Mouse (Mus musculus) myocyte (in vitro differentiated cells): ENCODE data around the gene Plekha5.

Experiments used
- MAX ChIP-seq: IDR thresholded peaks from one replicate; pipeline ENCODE4 v1.6.1; 2011; ENCODE audit warnings: low read depth, mild to moderate bottlenecking, control low read depth
- POLR2A ChIP-seq: IDR thresholded peaks from one replicate; pipeline ENCODE4 v1.6.1; 2011; ENCODE audit warnings: low read depth, mild to moderate bottlenecking, control low read depth, moderate library complexity; ENCODE audit not compliant: insufficient read length
- POLR2AphosphoS2 ChIP-seq: IDR thresholded peaks from one replicate; pipeline ENCODE4 v1.6.1; 2011; ENCODE audit warnings: low read depth, control low read depth; ENCODE audit not compliant: insufficient read length
- SRF ChIP-seq: IDR thresholded peaks from one replicate; pipeline ENCODE4 v1.6.1; 2011; ENCODE audit warnings: low read depth; ENCODE audit not compliant: control insufficient read depth, insufficient read length
- TCF12 ChIP-seq: IDR thresholded peaks from one replicate; pipeline ENCODE4 v1.6.1; 2011; ENCODE audit warnings: mild to moderate bottlenecking, control low read depth; ENCODE audit not compliant: poor library complexity, insufficient read depth, severe bottlenecking

GRCm38 (mm10) chr6:140424991-140425361 is 1.1 kb downstream of the Plekha5 start:
- no peak for TF ChIP-seq POLR2A
- TF ChIP-seq SRF: no peak
- TF ChIP-seq MAX: no peak
- no peak for TF ChIP-seq POLR2AphosphoS2
- no peak for TF ChIP-seq TCF12
